Mouse (Mus musculus) stomach, embryonic 16.5 days (tissue): ENCODE data around the gene Srrm3. TPM values are rescaled to one million over a fixed set of nuclear protein-coding genes. Genes with fewer than 3 reads are reported as not detected.

Source experiments
- ATAC-seq: fragments of 200-750 bp; cut with Nextera tagmentation; 2 replicates; pipeline ENCODE4 v1.8.0; 2017; ENCODE audit warnings: moderate number of reproducible peaks, moderate TSS enrichment; ENCODE audit not compliant: insufficient read depth, low FRiP score
- H3K27ac ChIP-seq: fragments of 300-500 bp; sonication (generic); 2 replicates; pipeline ENCODE4 v1.5.1; 2014; ENCODE audit warnings: low read length
- H3K27me3 ChIP-seq: fragments of 300-500 bp; sonication (generic); 2 replicates; pipeline ENCODE4 v1.6.1; 2014; ENCODE audit warnings: low read length, control low read depth, mixed read lengths; ENCODE audit not compliant: control insufficient read depth, insufficient read depth
- H3K36me3 ChIP-seq: fragments of 300-500 bp; sonication (generic); 2 replicates; pipeline ENCODE4 v1.6.1; 2014; ENCODE audit warnings: low read length; ENCODE audit not compliant: control insufficient read depth, insufficient read depth
- H3K4me1 ChIP-seq: fragments of 300-500 bp; sonication (generic); 2 replicates; pipeline ENCODE4 v1.6.1; 2014; ENCODE audit warnings: low read length, control low read depth, mixed read lengths; ENCODE audit not compliant: control insufficient read depth, insufficient read depth
- H3K4me2 ChIP-seq: fragments of 300-500 bp; sonication (generic); 2 replicates; pipeline ENCODE4 v1.6.1; 2014; ENCODE audit warnings: low read depth, low read length, mixed read lengths
- H3K4me3 ChIP-seq: fragments of 300-500 bp; sonication (generic); replicated peaks from 2 replicates; pipeline ENCODE4 v1.5.1; 2014; ENCODE audit warnings: mild to moderate bottlenecking, low read length
- H3K9ac ChIP-seq: fragments of 300-500 bp; sonication (generic); 2 replicates; pipeline ENCODE4 v1.6.1; 2014; ENCODE audit warnings: low read length
- H3K9me3 ChIP-seq: fragments of 300-500 bp; sonication (generic); replicated peaks from 2 replicates; pipeline ENCODE4 v1.6.1; 2016; ENCODE audit warnings: low read length, control low read depth; ENCODE audit not compliant: control insufficient read depth
- WGBS: fragments of 180-500 bp; shearing (Covaris S2); extraction: QIAGEN DNeasy Blood & Tissue Kit; methylation state at CpG from one replicate; pipeline ENCODE4 v1.1.7; 2014; 5-methylcytosine and 5-hydroxymethylcytosine counted together
- microRNA-seq: library from miRNA; unstranded; fragments of <30 nt; microRNA quantifications from one replicate; pipeline ENCODE4, GENCODE M21; 2016
- polyA plus RNA-seq: library from polyadenylated mRNA; unstranded; fragments of >200 nt; fragmentation: Nextera tagmentation; extraction: Ambion mirVana; gene quantifications from 2 replicates; pipeline ENCODE4 v1.2.1, GENCODE M21; 2015

Srrm3 gene
- polyA plus RNA-seq, 1 experiment from 2014 or later, result 1.2 TPM

DNA sequence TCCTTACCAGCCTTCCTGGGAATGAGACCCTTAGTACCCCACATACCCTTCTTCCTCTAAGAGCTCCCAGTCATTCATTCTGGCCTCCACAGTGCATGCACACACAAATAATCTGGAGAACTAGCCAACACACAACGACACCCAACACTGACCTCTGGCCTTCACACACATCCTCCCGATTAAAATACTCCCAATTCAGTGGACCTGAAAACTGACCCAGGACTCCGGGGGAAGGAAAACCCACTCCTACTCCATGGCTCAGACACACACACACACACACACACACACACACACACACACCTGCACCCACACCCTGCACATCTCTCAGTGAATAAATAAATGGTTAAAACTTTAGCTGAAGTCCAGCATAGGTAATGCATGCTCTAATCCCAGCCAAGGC, 113.2 kb downstream of the Srrm3 start:
- H3K9me3 ChIP-seq, result no peaks in the 10 kb centered on the region
- 87% methylated on average over 3 of the region's 3 CpGs for WGBS
- no peaks in the 10 kb centered on the region for H3K4me1 ChIP-seq
- peaks cover 23% of the 10 kb centered on the region for H3K36me3 ChIP-seq
- no peak for ATAC-seq
- H3K27ac ChIP-seq, result no peak overlapping the region
- no peaks in the 10 kb centered on the region for H3K27me3 ChIP-seq
- no peak overlapping the region for H3K4me2 ChIP-seq
- H3K4me3 ChIP-seq, result no peak overlapping the region
- no peak overlapping the region for H3K9ac ChIP-seq

DNA sequence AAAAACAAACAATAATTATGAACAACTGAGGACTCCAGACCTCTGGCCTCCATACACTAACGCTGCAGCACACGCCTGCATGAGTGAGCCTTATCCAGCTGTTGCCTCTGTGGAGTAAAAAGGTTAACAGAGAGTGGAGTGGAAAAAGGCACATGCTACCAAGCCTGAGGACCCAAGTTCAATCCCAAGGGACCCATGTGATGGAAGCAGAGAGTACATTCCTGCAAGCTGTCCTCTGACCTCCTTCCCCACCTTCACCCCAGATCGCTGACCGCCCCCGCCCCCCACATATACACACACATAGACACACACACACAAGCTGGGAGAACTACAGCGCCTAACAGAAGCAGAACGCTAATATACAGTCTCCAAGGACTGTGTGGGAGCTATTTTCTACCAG, 117.2 kb downstream of the Srrm3 start:
- H3K36me3 ChIP-seq, result peaks cover 24% of the 10 kb centered on the region
- H3K9me3 ChIP-seq, result no peaks in the 10 kb centered on the region
- H3K27me3 ChIP-seq, result no peaks in the 10 kb centered on the region
- no peak overlapping the region for H3K4me2 ChIP-seq
- H3K4me1 ChIP-seq, result no peaks in the 10 kb centered on the region
- 87% methylated on average over 7 of the region's 7 CpGs for WGBS
- H3K9ac ChIP-seq, result no peak overlapping the region
- no peak for ATAC-seq
- no peak overlapping the region for H3K4me3 ChIP-seq
- no peak overlapping the region for H3K27ac ChIP-seq

Small RNA genes within 50 kb of the gene (microRNA-seq; reads per million reads assigned to microRNA genes)
- not detected for gene Gm23268

Other genes with a start within 250 kb of the Srrm3 start
- not detected in 2 replicates for gene Ccl26, start 243.3 kb upstream of the Srrm3 start, polyA plus RNA-seq
- gene Ccl24, start 233.8 kb upstream of the Srrm3 start, polyA plus RNA-seq, result 5.4 and 8.6 TPM in 2 replicates
- 41.3 and 46.0 TPM in 2 replicates for gene Rhbdd2, start 174.3 kb upstream of the Srrm3 start, polyA plus RNA-seq
- 136 and 177 TPM in 2 replicates for gene Por, start 136.9 kb upstream of the Srrm3 start, polyA plus RNA-seq
- gene Tmem120a, start 62.4 kb upstream of the Srrm3 start, polyA plus RNA-seq, result 44.1 and 46.0 TPM in 2 replicates
- gene Styxl1, start 28.5 kb upstream of the Srrm3 start, polyA plus RNA-seq, result 0.27 TPM in 1 of 2 replicates, not detected in the other
- 547 and 553 TPM in 2 replicates for gene Mdh2, start 28.4 kb upstream of the Srrm3 start, polyA plus RNA-seq
- gene Hspb1, start 81.0 kb downstream of the Srrm3 start, polyA plus RNA-seq, result 649 and 704 TPM in 2 replicates
- gene Ywhag, start 127.7 kb downstream of the Srrm3 start, polyA plus RNA-seq, result 195 and 199 TPM in 2 replicates
- gene Ssc4d, start 167.6 kb downstream of the Srrm3 start, polyA plus RNA-seq, result 1.4 and 2.9 TPM in 2 replicates
- 1.8 and 2.0 TPM in 2 replicates for gene Zp3, start 173.2 kb downstream of the Srrm3 start, polyA plus RNA-seq
- 23.7 and 24.5 TPM in 2 replicates for gene Dtx2, start 187.9 kb downstream of the Srrm3 start, polyA plus RNA-seq
- gene Upk3b, start 231.6 kb downstream of the Srrm3 start, polyA plus RNA-seq, result 34.0 and 38.2 TPM in 2 replicates
- gene Upk3bl, start 247.6 kb downstream of the Srrm3 start, polyA plus RNA-seq, result 190 and 227 TPM in 2 replicates